In the genomic region with DNA sequence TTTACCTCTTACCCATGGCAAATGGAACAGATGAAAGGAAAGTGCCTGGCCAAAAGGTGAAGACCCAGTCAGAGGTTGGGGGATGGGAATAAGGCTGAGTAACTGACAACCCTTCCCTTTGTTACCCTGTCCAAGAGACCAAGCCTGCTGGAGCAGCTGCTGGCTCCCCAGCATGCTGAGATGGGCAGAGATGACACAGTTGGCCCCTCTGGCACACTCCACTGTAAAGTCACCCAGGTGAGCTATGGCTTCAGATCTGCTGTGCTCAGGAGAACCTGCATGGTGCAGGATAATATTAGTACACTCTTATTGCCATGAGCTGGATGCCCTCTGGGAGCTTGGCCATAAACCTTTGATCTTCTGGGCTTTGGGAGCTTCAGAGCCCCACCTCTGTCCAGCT, we compare ENCODE assay signal across 26 mouse cellular contexts.
DNase-seq lines count a peak whose midpoint lies in the region.
"Had no signal": no experiment of that assay in that cellular context is flagged by ENCODE, and none has a peak within 500 bp of the region (broad histone marks: within the 10 kb centered on the region; RNA-seq: fewer than 3 reads in every experiment).

No protein-coding gene starts in this region.

- H3K9me3 ChIP-seq in limb, embryonic 10.5 days (replicated peaks) = no peaks in the 10 kb centered on the region
- H3K9me3 ChIP-seq: embryonic facial prominence, embryonic 13.5 days; forebrain, embryonic 12.5 days; forebrain, embryonic 15.5 days; heart, embryonic 12.5 days; heart, embryonic 15.5 days; hindbrain, embryonic 10.5 days; hindbrain, embryonic 13.5 days; intestine, embryonic 15.5 days had no signal

- peak overlapping the region; percentile 82 for H3K27ac ChIP-seq in limb, embryonic 10.5 days
- H3K27ac ChIP-seq: embryonic facial prominence, embryonic 13.5 days; forebrain, embryonic 12.5 days; forebrain, embryonic 15.5 days; heart, embryonic 15.5 days; hindbrain, embryonic 10.5 days; hindbrain, embryonic 13.5 days; intestine, embryonic 15.5 days had no signal

- no peaks in the 10 kb centered on the region for H3K36me3 ChIP-seq in limb, embryonic 10.5 days
- H3K36me3 ChIP-seq: embryonic facial prominence, embryonic 13.5 days; forebrain, embryonic 12.5 days; forebrain, embryonic 15.5 days; G1E; heart, embryonic 12.5 days; heart, embryonic 15.5 days; hindbrain, embryonic 10.5 days; hindbrain, embryonic 13.5 days; intestine, embryonic 15.5 days had no signal

- H3K27me3 ChIP-seq in limb, embryonic 10.5 days (ENCODE audit: low read depth, poor library complexity, severe bottlenecking) = no peaks in the 10 kb centered on the region
- H3K27me3 ChIP-seq: embryonic facial prominence, embryonic 13.5 days; forebrain, embryonic 12.5 days; forebrain, embryonic 15.5 days; heart, embryonic 12.5 days; intestine, embryonic 15.5 days had no signal

- peak; percentile 32 to 38 for DNase-seq in cerebellum, adult 18-20 months
- no peak for DNase-seq in cerebellum, adult 11 months
- peak; percentile 24 for DNase-seq in cerebellum, adult 8-10 months
- DNase-seq in cerebellum, postnatal 25 days = peak; percentile 30 to 32
- no peak for DNase-seq in limb, embryonic 10.5 days (ENCODE audit: low spot score)
- DNase-seq in urinary bladder, postnatal 36 days (ENCODE audit: low spot score in 2 of 2) = no peak
- DNase-seq in spleen, postnatal 4 days (ENCODE audit: low spot score in 2 of 2) = no peak
- DNase-seq in layer of hippocampus, adult 9-11 months = no peak
- DNase-seq: adrenal gland, adult 2 months; adrenal gland, postnatal 14 days; B cell, adult 2 months; gastrocnemius, postnatal 25 days; heart, adult 18-20 months; heart, postnatal 10 days; heart, postnatal 36 days; kidney, adult 11 months had no signal

- H3K4me1 ChIP-seq in limb, embryonic 10.5 days = peaks cover 60% of the 10 kb centered on the region
- H3K4me1 ChIP-seq: forebrain, embryonic 12.5 days; heart, embryonic 12.5 days; heart, embryonic 15.5 days; intestine, embryonic 15.5 days had no signal

- H3K4me3 ChIP-seq in limb, embryonic 10.5 days = 0 out of 2 replicates have a peak overlapping the region, but pooled peaks have one; percentile 18
- H3K4me3 ChIP-seq: embryonic facial prominence, embryonic 13.5 days; erythroblast, embryonic 14.5 days; forebrain, embryonic 12.5 days; forebrain, embryonic 15.5 days; heart, embryonic 12.5 days; heart, embryonic 15.5 days; hindbrain, embryonic 10.5 days; hindbrain, embryonic 13.5 days; intestine, embryonic 15.5 days had no signal

Comparison
In these comparisons a context has a peak if more than half of its experiments do, and no peak if none do; other contexts are left out.
1. DNase-seq: peak in cerebellum, adult 18-20 months (2 of 2), cerebellum, adult 8-10 months (single experiment) and cerebellum, postnatal 25 days (2 of 2); none in cerebellum, adult 11 months (single experiment), limb, embryonic 10.5 days (single experiment), urinary bladder, postnatal 36 days (0 of 2), spleen, postnatal 4 days (0 of 2) and layer of hippocampus, adult 9-11 months (single experiment).